Mouse (Mus musculus): Measurements from ENCODE around the gene Cd34.

Cd34 gene

GRCm38 (mm10) chr1:194938715-194939114 lies at the start of gene Cd34:
Cd34 (plus strand) TSS chr1:194938819.
- DNase-seq = peak; percentile 52

DNA sequence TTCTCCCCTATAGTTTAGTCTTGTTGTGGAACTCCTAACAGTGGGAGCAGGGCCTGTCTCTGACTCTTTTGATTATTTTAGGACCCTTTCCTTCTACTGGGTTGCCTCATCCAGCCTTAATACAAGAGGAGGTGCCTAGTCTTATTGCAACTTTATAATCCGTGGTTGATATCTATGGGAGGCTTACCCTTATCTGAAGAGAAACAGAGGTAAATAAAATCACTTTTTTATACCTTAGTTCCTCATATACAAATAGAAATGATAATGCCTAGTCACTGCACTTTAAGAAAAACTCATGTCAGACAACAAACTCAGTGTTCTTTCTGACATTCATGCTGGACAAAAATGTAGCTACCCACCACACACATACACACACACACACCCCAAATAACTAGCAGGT lies 44.1 kb upstream of the Cd34 start:
- DNase-seq = no peak

- DNase-seq = no peak
Observed at GRCm38 (mm10) chr1:194895287-194895686, 43.3 kb upstream of the Cd34 start.

- DNase-seq = no peak
Observed at GRCm38 (mm10) chr1:194901075-194901474, 37.5 kb upstream of the Cd34 start.

GRCm38 (mm10) chr1:194901826-194902225 lies 36.8 kb upstream of the Cd34 start:
- DNase-seq = no peak

- no peak for DNase-seq
Observed at GRCm38 (mm10) chr1:194908956-194909355, 29.7 kb upstream of the Cd34 start.

GRCm38 (mm10) chr1:194925753-194926350 lies 12.8 kb upstream of the Cd34 start:
- DNase-seq = no peak

DNA sequence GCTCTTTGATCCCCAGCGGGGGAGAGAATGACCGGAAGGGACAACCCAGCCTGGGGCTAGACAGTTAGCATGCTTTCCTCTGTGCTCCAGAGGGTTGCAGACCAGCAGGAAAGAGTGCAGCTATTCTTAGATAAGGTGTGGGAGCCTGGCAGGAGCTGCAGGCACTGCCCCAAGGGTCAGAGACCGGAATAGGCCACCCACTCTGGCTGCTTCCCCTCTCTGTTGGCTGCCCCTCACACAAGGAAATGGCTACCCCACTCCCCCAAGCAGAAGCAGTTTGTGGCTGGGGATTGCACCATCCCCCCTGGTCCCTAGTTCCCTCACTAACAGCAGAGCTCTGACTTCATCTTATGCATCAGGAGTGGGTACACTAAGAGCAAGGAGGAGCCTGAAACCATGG lies 10.7 kb upstream of the Cd34 start:
- DNase-seq = peak; percentile 46

DNA sequence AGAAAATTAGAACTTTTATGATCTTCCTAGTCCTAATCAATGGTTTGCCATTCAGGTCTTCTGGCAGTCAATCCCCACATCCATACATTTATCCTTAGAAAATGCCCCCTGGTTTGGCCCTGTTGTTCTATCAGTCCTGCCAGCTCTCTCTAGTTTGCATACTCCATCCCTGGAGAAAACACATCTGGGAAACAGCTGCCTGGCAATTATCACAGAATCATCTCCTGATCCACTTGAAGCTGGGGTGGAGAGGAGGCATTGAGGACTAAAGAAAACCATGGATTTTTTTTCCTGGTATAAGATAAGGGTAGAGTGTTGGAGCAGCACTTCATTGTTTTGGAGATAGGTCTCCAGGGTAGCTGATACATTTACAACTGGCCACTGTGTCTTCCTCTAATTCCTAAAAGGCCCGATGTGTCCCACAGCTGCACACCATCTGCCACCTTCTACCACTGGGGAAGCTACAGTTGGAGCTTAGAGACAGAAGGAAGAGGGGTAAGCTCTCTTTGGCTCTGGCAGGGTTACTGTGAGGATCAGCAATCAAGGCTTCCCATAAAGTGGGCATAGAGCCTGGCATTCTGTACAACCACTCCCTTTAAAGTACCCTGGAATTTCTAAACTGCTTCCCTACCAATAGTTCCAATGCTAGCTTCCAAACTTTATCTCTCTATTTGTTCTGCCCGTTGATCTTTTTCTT lies 9.2 kb upstream of the Cd34 start:
- DNase-seq = no peak

DNA sequence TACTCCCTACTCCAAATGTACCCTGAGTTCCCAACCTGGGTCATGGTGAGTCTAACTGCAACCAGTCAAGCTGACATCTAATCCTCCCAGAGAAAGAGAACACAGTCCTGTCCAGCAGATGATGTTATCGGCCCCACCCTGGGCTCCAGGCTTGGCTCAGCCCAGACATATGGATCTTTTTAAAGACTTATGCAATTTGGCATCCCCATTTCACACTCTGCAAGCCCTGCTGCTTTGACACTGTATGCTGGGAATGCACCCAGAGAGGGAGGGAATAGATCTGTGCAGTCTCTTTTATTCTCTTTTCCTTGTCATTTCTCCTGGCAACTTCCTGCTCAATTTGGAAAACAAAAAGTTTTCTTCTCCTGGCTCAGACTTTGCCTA lies 8.7 kb upstream of the Cd34 start:
- DNase-seq = no peak

GRCm38 (mm10) chr1:194930706-194931105 lies 7.9 kb upstream of the Cd34 start:
- no peak for DNase-seq

DNA sequence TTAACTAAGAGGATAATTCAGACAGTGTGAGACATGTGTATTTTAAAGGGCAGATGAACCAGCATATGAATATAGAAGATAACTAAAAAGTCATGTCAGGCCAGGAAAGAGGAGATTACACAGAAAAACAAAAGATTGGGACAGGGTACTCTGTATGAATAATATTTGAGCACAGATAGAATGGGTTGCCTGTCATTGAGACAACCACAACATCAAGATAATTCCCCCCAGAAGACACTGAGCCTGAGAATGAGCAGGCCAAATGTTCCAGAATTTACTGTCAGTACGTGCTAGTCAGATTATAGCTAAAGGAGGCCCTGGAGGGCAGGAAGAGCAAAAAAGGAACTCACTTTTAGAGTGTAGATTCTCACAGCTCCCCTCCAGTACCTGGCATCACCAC lies 3.3 kb upstream of the Cd34 start:
- no peak for DNase-seq

DNA sequence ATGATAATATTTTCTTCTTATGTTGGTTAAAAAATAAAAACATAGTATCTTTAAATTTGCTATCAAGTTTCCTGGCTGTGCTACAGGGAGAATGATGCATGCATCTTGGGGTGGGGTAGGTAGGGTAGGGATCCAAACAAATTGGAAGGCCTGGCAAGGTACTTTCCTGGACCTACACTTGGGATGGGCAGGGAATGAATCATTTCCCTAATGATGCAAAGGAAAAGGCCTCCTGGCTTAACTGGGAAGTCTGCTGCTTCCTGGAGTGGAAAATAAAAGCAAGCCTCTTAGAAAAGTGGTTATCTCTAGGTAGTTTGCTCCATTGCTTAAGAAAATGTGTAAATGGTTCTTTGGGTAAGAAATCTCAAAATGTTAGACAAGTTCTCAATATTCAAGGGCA lies 2.9 kb downstream of the Cd34 start:
- no peak for DNase-seq

DNA sequence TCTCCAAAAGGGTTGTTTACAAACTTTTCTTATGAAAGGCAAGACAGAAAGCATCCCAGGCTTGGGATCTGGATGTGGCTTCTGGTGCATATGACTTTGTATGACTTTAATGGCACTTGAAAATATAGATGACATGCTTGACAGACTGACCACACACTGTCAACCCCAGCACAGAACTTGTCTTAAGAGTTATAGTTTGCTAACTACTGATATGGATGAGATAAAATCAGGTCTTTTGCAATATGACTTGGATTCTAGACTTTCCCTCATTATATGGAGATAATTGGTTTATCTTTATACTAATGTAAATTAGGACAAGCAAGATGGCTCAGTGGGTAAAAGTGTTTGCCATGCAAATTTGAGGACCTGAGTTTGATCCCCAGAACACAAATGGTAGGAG lies 4.3 kb downstream of the Cd34 start:
- no peak for DNase-seq

DNA sequence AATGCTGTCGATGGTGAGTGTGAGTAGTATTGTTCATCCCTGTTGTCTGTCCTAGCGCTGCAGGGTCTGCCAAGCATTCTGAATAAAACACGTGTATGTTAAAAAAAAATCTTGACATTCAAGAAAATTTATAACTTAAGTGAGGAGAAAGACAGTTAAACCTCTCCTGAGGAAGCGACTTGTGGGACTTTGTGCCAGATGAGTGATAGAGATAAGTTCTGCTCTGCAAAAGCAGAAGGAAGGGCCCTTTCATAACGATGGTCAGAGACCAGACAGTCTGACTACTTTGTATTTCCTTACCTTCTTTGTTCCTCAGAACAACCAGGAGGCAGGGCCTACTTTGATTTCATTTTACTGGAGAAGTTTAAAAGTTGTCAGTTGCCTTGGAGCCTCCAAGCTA lies 4.9 kb downstream of the Cd34 start:
- DNase-seq = no peak

DNA sequence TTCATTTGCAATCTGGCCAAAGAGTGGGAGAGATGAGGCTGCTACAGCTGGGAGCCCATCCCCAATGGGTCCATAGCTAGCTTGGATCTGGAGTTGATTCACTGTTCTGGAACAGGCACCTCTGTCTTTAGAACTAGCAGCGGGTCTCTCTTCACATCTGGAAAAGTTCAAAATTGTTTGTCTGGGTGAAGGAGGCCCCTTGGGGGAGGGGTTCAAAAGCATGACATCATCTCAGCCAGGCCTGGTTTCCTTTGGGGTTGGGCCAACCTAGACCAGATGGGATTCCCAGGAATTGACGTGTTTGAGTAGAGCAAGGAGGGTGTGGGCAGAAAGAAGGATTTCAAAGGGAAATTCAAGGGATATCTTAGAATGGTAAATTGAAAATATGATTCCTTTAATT lies 6.8 kb downstream of the Cd34 start:
- DNase-seq = no peak

DNA sequence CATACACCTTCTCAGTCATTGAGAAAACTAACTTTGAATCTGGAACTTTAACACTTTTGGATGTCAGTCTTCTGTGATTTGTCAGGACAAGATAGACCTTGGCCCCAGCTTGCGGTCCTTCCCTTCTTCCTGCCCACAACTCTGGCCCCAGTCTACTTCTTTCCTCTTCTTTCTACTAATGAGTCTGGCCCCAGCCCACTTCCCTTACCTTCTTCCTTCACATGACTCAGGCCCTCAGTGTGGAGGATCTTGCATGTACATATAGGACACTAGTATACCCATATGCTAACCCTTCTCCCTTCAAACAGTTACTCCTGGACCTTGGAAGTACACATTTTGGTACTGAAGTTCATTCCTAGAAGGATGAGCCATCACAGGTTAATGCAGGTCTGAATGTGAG lies 7.8 kb downstream of the Cd34 start:
- peak; percentile 12 for DNase-seq

DNA sequence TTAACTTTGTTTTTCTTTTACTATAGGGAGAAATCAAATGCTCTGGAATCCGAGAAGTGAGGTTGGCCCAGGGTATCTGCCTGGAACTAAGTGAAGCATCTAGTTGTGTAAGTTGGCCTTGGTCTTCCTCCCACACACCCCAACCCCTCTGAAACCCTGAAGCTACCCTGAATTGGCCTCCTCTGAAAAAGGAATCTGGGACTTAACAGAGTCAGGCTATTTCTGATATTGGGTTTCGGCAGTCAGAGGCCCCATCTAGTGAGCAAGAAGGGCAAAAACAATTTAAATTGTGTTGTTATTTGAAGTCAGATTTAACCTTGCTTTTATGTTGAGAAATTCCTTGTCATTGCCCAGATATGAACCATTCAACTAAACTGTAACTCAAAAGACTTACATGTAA lies 12.3 kb downstream of the Cd34 start:
- DNase-seq = no peak

GRCm38 (mm10) chr1:194952891-194953290 lies 14.3 kb downstream of the Cd34 start:
- no peak for DNase-seq

GRCm38 (mm10) chr1:194954694-194955093 lies 16.1 kb downstream of the Cd34 start:
- DNase-seq = no peak

DNA sequence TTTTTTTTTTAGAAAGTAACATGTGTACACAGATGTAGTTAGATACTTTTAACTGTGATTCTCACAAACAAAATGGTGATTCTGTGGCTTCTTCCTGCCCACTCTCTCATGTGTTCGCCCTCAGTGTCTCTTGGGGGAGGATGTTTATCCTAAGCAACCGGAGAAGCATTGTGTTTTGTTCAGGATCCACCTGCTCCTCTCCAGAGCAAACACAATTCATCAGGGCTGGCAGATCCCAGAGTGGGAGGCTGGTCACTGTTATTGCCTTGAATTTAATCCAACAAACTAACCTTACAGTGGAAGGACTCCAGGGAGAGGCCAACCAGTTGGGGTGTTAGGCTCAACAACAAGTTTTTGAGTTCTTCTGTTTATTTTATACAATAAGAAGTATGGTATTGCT lies 17.1 kb downstream of the Cd34 start:
- no peak for DNase-seq

GRCm38 (mm10) chr1:194957021-194957420 lies 18.4 kb downstream of the Cd34 start:
- no peak for DNase-seq

DNA sequence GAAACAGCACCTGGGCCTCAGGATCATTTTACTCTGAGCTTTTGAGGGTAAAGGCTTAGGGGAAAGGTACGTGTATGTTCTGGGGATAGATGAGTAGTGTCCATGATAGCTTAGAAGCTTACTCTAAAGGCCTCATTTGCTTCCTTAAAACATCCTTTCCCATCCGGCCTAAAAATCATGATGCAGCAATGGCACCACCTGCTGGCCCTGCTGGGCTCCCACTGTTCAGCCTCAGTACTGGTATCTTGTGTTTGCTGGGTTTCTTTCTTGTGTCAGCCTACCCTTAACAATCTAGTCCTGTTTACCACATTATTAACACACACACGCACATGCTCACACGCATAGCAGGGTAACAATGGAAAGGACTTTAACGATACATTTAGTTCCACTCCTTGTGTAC lies 23.6 kb downstream of the Cd34 start:
- peak; percentile 49 for DNase-seq

GRCm38 (mm10) chr1:194962712-194963111 lies 24.1 kb downstream of the Cd34 start:
- DNase-seq = no peak

GRCm38 (mm10) chr1:194971980-194972379 lies 33.4 kb downstream of the Cd34 start:
- no peak for DNase-seq

All from liver (tissue).